Mouse (Mus musculus): Measurements from ENCODE around the gene Hyal1.
"Not testable (repeated sequence)": the region's sequence is repeated elsewhere in the genome, so short reads cannot be mapped to it uniquely, and the experiment has no call there.

- TF ChIP-seq POLR2A (IDR thresholded peaks at IDR 0.05; ENCODE audit: control insufficient read depth, extremely low read depth, insufficient read depth, low read length, poor library complexity); CTCF (IDR thresholded peaks at IDR 0.05; ENCODE audit: borderline replicate concordance, control insufficient read depth, extremely low read depth, insufficient read depth, low read length, poor library complexity): not testable (repeated sequence)
Observed at GRCm38 (mm10) chr9:107573774-107574173, 3.0 kb upstream of the Hyal1 start.

Data from thymus, adult 2 months (tissue).